Mouse (Mus musculus) lung, postnatal 0 days (tissue): Measurements from ENCODE around the gene Cc2d2b. TPM values are rescaled to one million over a fixed set of nuclear protein-coding genes. Genes with fewer than 3 reads are reported as not detected.

ENCODE experiments used
- ATAC-seq: fragments of 200-750 bp; cut with Nextera tagmentation; 2 replicates; pipeline ENCODE4 v1.8.0; 2017; ENCODE audit warnings: moderate library complexity
- DNase-seq: peaks from one replicate; pipeline ENCODE4 v3.0.0-alpha.2; 2016; ENCODE audit warnings: low spot score
- H3K27ac ChIP-seq: fragments of 300-500 bp; sonication (generic); 2 replicates; pipeline ENCODE4 v1.5.1; 2014; ENCODE audit warnings: antibody characterized with exemption, mild to moderate bottlenecking, low read length, mixed read lengths
- H3K27me3 ChIP-seq: fragments of 300-500 bp; sonication (generic); replicated peaks from 2 replicates; pipeline ENCODE4 v1.6.1; 2014; ENCODE audit warnings: low read length, mixed read lengths; ENCODE audit not compliant: insufficient read depth
- H3K36me3 ChIP-seq: fragments of 300-500 bp; sonication (generic); 2 replicates; pipeline ENCODE4 v1.6.1; 2014; ENCODE audit warnings: low read length, mixed read lengths; ENCODE audit not compliant: insufficient read depth
- H3K4me1 ChIP-seq: fragments of 300-500 bp; sonication (generic); 2 replicates; pipeline ENCODE4 v1.6.1; 2014; ENCODE audit warnings: antibody characterized with exemption, low read depth, low read length, mixed read lengths; ENCODE audit not compliant: insufficient read depth
- H3K4me2 ChIP-seq: fragments of 300-500 bp; sonication (generic); replicated peaks from 2 replicates; pipeline ENCODE4 v1.6.1; 2014; ENCODE audit warnings: low read depth, mild to moderate bottlenecking, low read length, moderate library complexity, mixed read lengths
- H3K4me3 ChIP-seq: fragments of 300-500 bp; sonication (generic); 2 replicates; pipeline ENCODE4 v1.5.1; 2014; ENCODE audit warnings: low read depth, low read length
- H3K9ac ChIP-seq: fragments of 300-500 bp; sonication (generic); replicated peaks from 2 replicates; pipeline ENCODE4 v1.6.1; 2014; ENCODE audit warnings: low read depth, mild to moderate bottlenecking
- H3K9me3 ChIP-seq: fragments of 300-500 bp; sonication (generic); 2 replicates; pipeline ENCODE4 v1.6.1; 2016; ENCODE audit warnings: low read length, mixed read lengths
- CTCF ChIP-seq: IDR thresholded peaks from 2 replicates; pipeline ENCODE4 v1.5.1; 2016; ENCODE audit warnings: antibody characterized with exemption, mild to moderate bottlenecking
- EP300 ChIP-seq: IDR thresholded peaks from 2 replicates; pipeline ENCODE4 v1.6.1; 2016; ENCODE audit warnings: antibody characterized with exemption, mild to moderate bottlenecking, control low read depth
- WGBS: fragments of 180-500 bp; shearing (Covaris S2); extraction: QIAGEN DNeasy Blood & Tissue Kit; methylation state at CpG from one replicate; pipeline ENCODE4 v1.1.7; 2014; 5-methylcytosine and 5-hydroxymethylcytosine counted together
- polyA plus RNA-seq: library from polyadenylated mRNA; unstranded; fragments of >200 nt; fragmentation: Nextera tagmentation; extraction: Ambion mirVana; gene quantifications from 2 replicates; pipeline ENCODE4 v1.2.1, GENCODE M21; 2015

Gene Cc2d2b
- polyA plus RNA-seq, 1 experiment from 2014 or later: 0.33 TPM

- Histone ChIP-seq H3K9me3 (no peaks in the 10 kb centered on the region), H3K4me3 (no peak overlapping the region), H3K4me2 (no peak overlapping the region), H3K4me1 (0 out of 2 replicates have a peak, but pooled peaks cover 2% of the 10 kb centered on the region), H3K9ac (no peak overlapping the region), H3K27ac (no peak overlapping the region), H3K27me3 (no peaks in the 10 kb centered on the region), H3K36me3 (no peaks in the 10 kb centered on the region)
- no peak for TF ChIP-seq EP300
- no peak for TF ChIP-seq CTCF
- ATAC-seq (no peak), DNase-seq (peak; percentile 22)
- WGBS: 23% methylated on average over 7 of the region's 7 CpGs
These were observed 20.8 kb downstream of the Cc2d2b start for GRCm38 (mm10) chr19:40769341-40769770.

- Histone ChIP-seq H3K27me3 (no peaks in the 10 kb centered on the region), H3K4me2 (no peak overlapping the region), H3K9ac (no peak overlapping the region), H3K9me3 (no peaks in the 10 kb centered on the region), H3K4me3 (no peak overlapping the region), H3K36me3 (no peaks in the 10 kb centered on the region), H3K4me1 (no peaks in the 10 kb centered on the region), H3K27ac (no peak overlapping the region)
- TF ChIP-seq CTCF: no peak
- TF ChIP-seq EP300: no peak
- WGBS: 56% methylated on average over 14 of the region's 15 CpGs
- ATAC-seq (no peak), DNase-seq (no peak)
These were observed 39.6 kb downstream of the Cc2d2b start for GRCm38 (mm10) chr19:40788004-40788714.

GRCm38 (mm10) chr19:40788715-40789084 is 40.1 kb downstream of the Cc2d2b start:
- ATAC-seq: no peak
- Histone ChIP-seq H3K9ac (no peak overlapping the region), H3K4me2 (no peak overlapping the region), H3K27ac (no peak overlapping the region), H3K9me3 (no peaks in the 10 kb centered on the region), H3K36me3 (no peaks in the 10 kb centered on the region), H3K4me3 (no peak overlapping the region), H3K4me1 (no peaks in the 10 kb centered on the region), H3K27me3 (no peaks in the 10 kb centered on the region)
- 46% methylated on average over 2 of the region's 2 CpGs for WGBS
- TF ChIP-seq CTCF: no peak
- TF ChIP-seq EP300: no peak
- DNase-seq: no peak

- ATAC-seq (peak; percentile 35; the same call in 1 of the 2 replicates), DNase-seq (peak; percentile 35)
- no peak overlapping the region for H3K9ac ChIP-seq
- H3K27ac ChIP-seq: no peak overlapping the region
- no peaks in the 10 kb centered on the region for H3K36me3 ChIP-seq
- WGBS: 34% methylated on average over 7 of the region's 7 CpGs
- no peaks in the 10 kb centered on the region for H3K27me3 ChIP-seq
- no peak for TF ChIP-seq CTCF
- no peak for TF ChIP-seq EP300
- no peak overlapping the region for H3K4me3 ChIP-seq
- H3K4me1 ChIP-seq: no peaks in the 10 kb centered on the region
- H3K9me3 ChIP-seq: no peaks in the 10 kb centered on the region
- H3K4me2 ChIP-seq: no peak overlapping the region
These were observed 56.7 kb downstream of the Cc2d2b start for GRCm38 (mm10) chr19:40805176-40805737.

- DNase-seq (peak; percentile 43), ATAC-seq (peak; percentile 67; the same call in 1 of the 2 replicates)
- Histone ChIP-seq H3K27ac (no peak overlapping the region), H3K4me1 (no peaks in the 10 kb centered on the region), H3K27me3 (no peaks in the 10 kb centered on the region), H3K4me2 (no peak overlapping the region), H3K9ac (no peak overlapping the region), H3K9me3 (no peaks in the 10 kb centered on the region), H3K36me3 (no peaks in the 10 kb centered on the region), H3K4me3 (no peak overlapping the region)
- TF ChIP-seq EP300: no peak
- TF ChIP-seq CTCF: no peak
- 64% methylated on average over 7 of the region's 7 CpGs for WGBS
These were observed 61.3 kb downstream of the Cc2d2b start for GRCm38 (mm10) chr19:40809858-40810257.

GRCm38 (mm10) chr19:40811840-40812239 is 63.3 kb downstream of the Cc2d2b start:
- H3K36me3 ChIP-seq: no peaks in the 10 kb centered on the region
- no peak overlapping the region for H3K9ac ChIP-seq
- no peak overlapping the region for H3K4me3 ChIP-seq
- no peak for ATAC-seq
- TF ChIP-seq EP300: no peak
- TF ChIP-seq CTCF: no peak
- H3K27me3 ChIP-seq: no peaks in the 10 kb centered on the region
- H3K4me2 ChIP-seq: no peak overlapping the region
- H3K27ac ChIP-seq: no peak overlapping the region
- H3K4me1 ChIP-seq: no peaks in the 10 kb centered on the region
- no peak for DNase-seq
- WGBS: 71% methylated on average over 4 of the region's 4 CpGs
- H3K9me3 ChIP-seq: no peaks in the 10 kb centered on the region
